Mouse (Mus musculus): ENCODE results near the gene Tm4sf19.

- TF ChIP-seq POLR2A (IDR thresholded peaks at IDR 0.05; ENCODE audit: insufficient read length, low read depth): no peak
- TF ChIP-seq MYOG (IDR thresholded peaks at IDR 0.05; ENCODE audit: control insufficient read depth in 1 of 3, insufficient read depth in 1 of 3, insufficient read length in 2 of 3, low read depth in 2 of 3): no peak
- TF ChIP-seq CEBPB (IDR thresholded peaks at IDR 0.05; ENCODE audit: insufficient read depth, poor library complexity, severe bottlenecking): no peak
- TF ChIP-seq USF1 (IDR thresholded peaks at IDR 0.05; ENCODE audit: low read depth): no peak
- TF ChIP-seq MYOD1 (IDR thresholded peaks at IDR 0.05; ENCODE audit: control insufficient read depth in 1 of 3, insufficient read length in 2 of 3, low read depth in 2 of 3): no peak
- TF ChIP-seq E2F4 (IDR thresholded peaks at IDR 0.05; ENCODE audit: insufficient read depth): no peak
- no peak for TF ChIP-seq TCF12 (IDR thresholded peaks at IDR 0.05; ENCODE audit: insufficient read depth, poor library complexity, severe bottlenecking)
- TF ChIP-seq MAX (IDR thresholded peaks at IDR 0.05; ENCODE audit: low read depth): no peak
- TF ChIP-seq POLR2AphosphoS2 (IDR thresholded peaks at IDR 0.05; ENCODE audit: insufficient read length, low read depth): no peak
- TF ChIP-seq TCF3 (IDR thresholded peaks at IDR 0.05; ENCODE audit: insufficient read length, low read depth): no peak
These were observed 29.0 kb upstream of the Tm4sf19 start for GRCm38 (mm10) chr16:32371351-32371750.

Data from myocyte (in vitro differentiated cells).